Mouse (Mus musculus) brain, embryonic 14.5 days (tissue): ENCODE measurements at regions not wholly inside any gene's neighbourhood (a gene's known extent, or its start where the extent isn't known, plus 50 kb on each side); places are given as distances from the start of the nearest gene placed in this dataset.

ENCODE experiments used
- CTCF ChIP-seq: fragments of 200-500 bp; IDR thresholded peaks from 2 replicates; pipeline ENCODE4 v1.5.1; 2012; ENCODE audit warnings: inconsistent platforms, mild to moderate bottlenecking, moderate library complexity, borderline replicate concordance; ENCODE audit not compliant: insufficient read depth, insufficient read length; ENCODE audit errors: extremely low read depth
- POLR2A ChIP-seq: fragments of 200-500 bp; IDR thresholded peaks from 2 replicates; pipeline ENCODE4 v1.6.1; 2012; ENCODE audit warnings: mild to moderate bottlenecking, inconsistent platforms, borderline replicate concordance; ENCODE audit not compliant: poor library complexity, insufficient read depth, insufficient read length, severe bottlenecking; ENCODE audit errors: extremely low read depth

DNA sequence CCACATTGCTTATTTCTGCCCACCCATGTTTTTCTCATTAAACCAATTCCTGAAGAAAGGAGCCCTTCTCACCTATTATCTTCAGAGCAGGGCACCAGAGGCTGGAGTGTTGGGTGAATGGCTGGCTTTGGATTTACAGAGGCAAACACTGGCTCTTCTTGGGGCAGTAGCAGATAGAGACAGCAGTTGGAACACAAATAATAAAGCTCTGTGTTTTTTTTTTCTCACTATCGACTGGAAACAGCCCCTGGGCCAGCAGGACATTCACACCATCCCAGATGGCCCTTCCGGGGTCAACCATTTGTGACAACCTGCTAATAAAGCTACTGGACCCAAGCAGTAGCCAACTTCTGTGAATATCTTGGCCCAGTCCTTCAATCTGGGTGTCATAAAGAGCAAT is 85.7 kb upstream of the Foxc1 start:
- TF ChIP-seq POLR2A (no peak), CTCF (no peak)
